Mouse (Mus musculus): ENCODE measurements around the gene Ffar1. TPM values are rescaled to one million over a fixed set of nuclear protein-coding genes. Genes with fewer than 3 reads are reported as not detected.

Ffar1 gene
- polyA plus RNA-seq (2016; fragmentation: Nextera tagmentation; extraction: Ambion mirVana): not detected in 2 replicates

DNA sequence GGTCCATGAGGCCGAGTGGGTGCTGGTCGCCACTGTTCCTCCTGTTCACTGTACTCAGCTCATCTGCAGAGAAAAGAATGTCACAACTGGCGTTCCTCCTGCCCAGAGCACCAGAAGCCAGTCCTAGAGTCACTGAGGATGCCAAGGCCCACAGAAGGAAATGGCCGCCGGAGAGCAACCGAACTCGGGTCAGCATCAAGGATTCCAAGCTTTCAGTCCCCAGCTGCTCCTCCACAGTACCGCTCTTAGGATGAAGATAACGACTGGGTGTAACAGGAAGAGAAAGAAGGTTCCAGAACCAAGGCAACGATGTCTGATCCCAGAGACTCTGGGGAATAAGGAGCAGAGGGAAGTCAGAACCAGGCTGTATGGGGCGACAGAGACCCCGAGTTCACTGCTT, at the start of gene Ffar1:
TSS of gene Ffar1 (minus strand) at position 101 of the 400 bp plus-strand sequence.
- peaks cover 12% of the 10 kb centered on the region; the same call in 1 of the 2 replicates for H3K4me1 ChIP-seq
- H3K4me3 ChIP-seq: no peak within 1 kb of the TSS
- WGBS: 88% methylated on average over 12 of the region's 12 CpGs
- no peaks in the 10 kb centered on the region for H3K9me3 ChIP-seq
- H3K27ac ChIP-seq: no peak within 1 kb of the TSS
- H3K36me3 ChIP-seq (replicated peaks): no peaks in the 10 kb centered on the region
- no peaks in the 10 kb centered on the region for H3K27me3 ChIP-seq (ENCODE audit: poor library complexity, severe bottlenecking)
- no peak for DNase-seq (ENCODE audit: extremely low spot score, low spot score)

DNA sequence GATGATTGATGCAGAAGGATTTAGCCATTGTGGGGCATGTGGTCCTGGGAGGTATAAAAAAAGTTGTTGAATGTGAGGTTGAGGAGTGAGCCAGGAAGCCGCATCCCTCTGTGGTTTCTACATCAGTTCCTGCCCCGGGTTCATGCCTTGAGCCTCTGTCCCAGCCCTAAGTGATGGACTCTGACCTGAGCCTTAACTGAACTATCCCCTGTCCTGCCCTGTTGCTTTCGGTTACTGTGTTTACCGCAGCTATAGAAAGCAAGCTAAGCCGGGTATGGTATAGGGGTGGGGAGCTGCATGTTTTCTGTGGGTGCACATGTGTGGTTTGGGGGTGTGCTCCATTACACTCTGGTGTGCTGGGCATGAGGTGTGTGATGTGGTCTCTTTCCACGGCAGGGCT, 48.4 kb upstream of the Ffar1 start:
- 84% methylated on average over 6 of the region's 6 CpGs for whole genome bisulfite sequencing
- Histone ChIP-seq H3K4me3 (no peak overlapping the region), H3K4me1 (peaks cover 14% of the 10 kb centered on the region), H3K36me3 (replicated peaks) (no peaks in the 10 kb centered on the region), H3K27me3 (ENCODE audit: poor library complexity, severe bottlenecking) (peaks cover 18% of the 10 kb centered on the region; the same call in 1 of the 2 replicates), H3K27ac (no peak overlapping the region), H3K9me3 (no peaks in the 10 kb centered on the region)
- DNase-seq (ENCODE audit: extremely low spot score, low spot score): no peak

DNA sequence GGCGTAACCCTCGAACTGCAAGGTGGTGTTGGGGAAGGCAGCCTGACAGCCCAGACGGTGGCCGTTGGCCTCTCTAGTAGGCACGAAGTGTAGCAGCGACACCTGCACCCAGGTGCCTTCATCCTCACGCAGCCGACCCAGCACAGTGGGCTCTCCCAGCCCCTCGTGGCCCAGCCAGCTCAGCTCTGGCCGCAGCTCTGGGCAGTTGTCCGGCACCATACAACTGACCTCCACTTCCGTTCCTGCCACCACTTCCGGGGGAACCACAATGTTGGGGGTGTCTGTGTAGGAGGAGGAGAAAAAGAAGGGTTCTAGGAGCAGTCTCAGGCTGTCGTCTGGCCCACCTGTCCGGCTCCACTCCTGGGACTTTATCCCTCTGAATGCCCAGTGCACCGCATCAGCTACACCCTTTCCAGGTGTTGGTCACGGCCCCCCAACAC, 47.6 kb upstream of the Ffar1 start:
- H3K36me3 ChIP-seq (replicated peaks): no peaks in the 10 kb centered on the region
- no peak for DNase-seq (ENCODE audit: extremely low spot score, low spot score)
- H3K9me3 ChIP-seq: no peaks in the 10 kb centered on the region
- H3K27me3 ChIP-seq (ENCODE audit: poor library complexity, severe bottlenecking): peaks cover 18% of the 10 kb centered on the region; the same call in 1 of the 2 replicates
- H3K4me3 ChIP-seq: peak overlapping the region; percentile 49
- peaks cover 13% of the 10 kb centered on the region for H3K4me1 ChIP-seq
- no peak overlapping the region for H3K27ac ChIP-seq
- WGBS: 25% methylated on average over 16 of the region's 17 CpGs

- H3K27me3 ChIP-seq (ENCODE audit: poor library complexity, severe bottlenecking): peaks cover 18% of the 10 kb centered on the region; the same call in 1 of the 2 replicates
- H3K36me3 ChIP-seq (replicated peaks): no peaks in the 10 kb centered on the region
- peak; percentile 60 for DNase-seq (ENCODE audit: extremely low spot score, low spot score)
- no peaks in the 10 kb centered on the region for H3K9me3 ChIP-seq
- peaks cover 13% of the 10 kb centered on the region for H3K4me1 ChIP-seq
- H3K27ac ChIP-seq: no peak overlapping the region
- WGBS: under 1% methylated on average over 24 of the region's 26 CpGs
- peak overlapping the region; percentile 49 for H3K4me3 ChIP-seq
Measured at GRCm38 (mm10) chr7:30908277-30908991, 47.1 kb upstream of the Ffar1 start.

- Histone ChIP-seq H3K4me3 (no peak overlapping the region), H3K36me3 (replicated peaks) (no peaks in the 10 kb centered on the region), H3K4me1 (peaks cover 17% of the 10 kb centered on the region), H3K9me3 (no peaks in the 10 kb centered on the region), H3K27me3 (ENCODE audit: poor library complexity, severe bottlenecking) (peaks cover 14% of the 10 kb centered on the region; the same call in 1 of the 2 replicates), H3K27ac (no peak overlapping the region)
- 57% methylated on average over 4 of the region's 4 CpGs for WGBS
- no peak for DNase-seq (ENCODE audit: extremely low spot score, low spot score)
Measured at GRCm38 (mm10) chr7:30904042-30904441, 42.7 kb upstream of the Ffar1 start.

- 92% methylated on average over 3 of the region's 3 CpGs for WGBS
- no peaks in the 10 kb centered on the region for H3K9me3 ChIP-seq
- peaks cover 20% of the 10 kb centered on the region for H3K4me1 ChIP-seq
- no peak overlapping the region for H3K4me3 ChIP-seq
- no peaks in the 10 kb centered on the region for H3K36me3 ChIP-seq (replicated peaks)
- DNase-seq (ENCODE audit: extremely low spot score, low spot score): no peak
- H3K27ac ChIP-seq: no peak overlapping the region
- H3K27me3 ChIP-seq (ENCODE audit: poor library complexity, severe bottlenecking): no peaks in the 10 kb centered on the region
Measured at GRCm38 (mm10) chr7:30895217-30895616, 33.9 kb upstream of the Ffar1 start.

DNA sequence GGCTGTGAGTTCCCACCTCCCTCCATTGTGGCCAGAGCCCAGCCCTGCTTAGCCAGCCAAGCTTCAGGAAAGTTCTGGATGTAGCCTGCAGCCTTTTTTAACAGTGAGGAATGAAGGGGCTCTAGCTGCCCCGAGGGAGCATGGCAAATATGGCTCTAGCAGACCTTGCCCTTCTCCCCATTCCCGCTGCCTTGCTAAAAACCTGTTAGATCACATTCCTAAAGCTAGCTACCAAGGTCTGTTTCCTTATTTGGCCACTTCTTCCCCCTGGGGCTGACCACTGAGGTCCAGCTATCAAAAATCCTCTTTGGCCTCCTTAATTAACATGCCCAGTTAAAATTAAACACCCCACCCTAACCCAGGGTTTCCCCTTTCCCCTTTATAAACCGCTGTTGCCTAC, 31.2 kb upstream of the Ffar1 start:
- DNase-seq (ENCODE audit: extremely low spot score, low spot score): no peak
- Histone ChIP-seq H3K36me3 (replicated peaks) (no peaks in the 10 kb centered on the region), H3K27ac (0 out of 2 replicates have a peak overlapping the region, but pooled peaks have one; percentile 20), H3K4me3 (no peak overlapping the region), H3K27me3 (ENCODE audit: poor library complexity, severe bottlenecking) (no peaks in the 10 kb centered on the region), H3K9me3 (no peaks in the 10 kb centered on the region), H3K4me1 (peaks cover 9% of the 10 kb centered on the region)
- 72% methylated on average over 3 of the region's 3 CpGs for WGBS

GRCm38 (mm10) chr7:30891746-30892145, 30.4 kb upstream of the Ffar1 start:
- H3K27me3 ChIP-seq (ENCODE audit: poor library complexity, severe bottlenecking): no peaks in the 10 kb centered on the region
- no peak for DNase-seq (ENCODE audit: extremely low spot score, low spot score)
- 87% methylated on average over 9 of the region's 9 CpGs for WGBS

DNA sequence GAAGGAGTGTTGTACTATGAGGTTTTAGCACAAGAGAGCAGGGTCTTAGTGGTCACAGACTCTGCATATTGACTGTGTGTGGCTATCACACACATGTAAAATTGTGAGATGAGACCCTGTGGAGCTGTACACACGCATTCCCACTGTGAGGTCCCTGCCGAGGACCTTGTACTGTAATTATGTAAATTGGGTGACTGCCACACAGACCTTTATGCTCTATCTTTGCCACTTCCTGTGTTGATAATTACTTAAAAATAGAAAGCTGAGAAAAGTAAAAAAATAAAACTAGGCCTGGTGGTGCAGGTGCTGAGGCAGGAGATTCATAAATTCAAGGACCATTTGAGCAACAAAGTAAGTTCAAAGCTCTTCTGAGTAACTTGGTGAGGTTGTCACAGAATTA, 29.3 kb upstream of the Ffar1 start:
- no peaks in the 10 kb centered on the region for H3K27me3 ChIP-seq (ENCODE audit: poor library complexity, severe bottlenecking)
- 91% methylated on average over 2 of the region's 2 CpGs for WGBS
- no peaks in the 10 kb centered on the region for H3K36me3 ChIP-seq (replicated peaks)
- H3K4me3 ChIP-seq: no peak overlapping the region
- DNase-seq (ENCODE audit: extremely low spot score, low spot score): no peak
- no peaks in the 10 kb centered on the region for H3K9me3 ChIP-seq
- H3K27ac ChIP-seq: no peak overlapping the region
- peaks cover 9% of the 10 kb centered on the region for H3K4me1 ChIP-seq

More at GRCm38 (mm10) chr7:30891746-30892145, 30.4 kb upstream of the Ffar1 start:
- no peak overlapping the region for H3K4me3 ChIP-seq
- H3K27ac ChIP-seq: no peak overlapping the region
- peaks cover 9% of the 10 kb centered on the region for H3K4me1 ChIP-seq
- no peaks in the 10 kb centered on the region for H3K36me3 ChIP-seq (replicated peaks)
- no peaks in the 10 kb centered on the region for H3K9me3 ChIP-seq

- Histone ChIP-seq H3K4me3 (no peak overlapping the region), H3K27ac (no peak overlapping the region), H3K36me3 (replicated peaks) (no peaks in the 10 kb centered on the region), H3K27me3 (ENCODE audit: poor library complexity, severe bottlenecking) (no peaks in the 10 kb centered on the region), H3K9me3 (no peaks in the 10 kb centered on the region), H3K4me1 (peaks cover 9% of the 10 kb centered on the region)
- 89% methylated on average over 7 of the region's 7 CpGs for WGBS
- DNase-seq (ENCODE audit: extremely low spot score, low spot score): no peak
Measured at GRCm38 (mm10) chr7:30888786-30889185, 27.4 kb upstream of the Ffar1 start.

- H3K9me3 ChIP-seq: peaks cover under 1% of the 10 kb centered on the region; the same call in 1 of the 2 replicates
- no peaks in the 10 kb centered on the region for H3K27me3 ChIP-seq (ENCODE audit: poor library complexity, severe bottlenecking)
- 86% methylated on average over 14 of the region's 14 CpGs for WGBS
- no peak overlapping the region for H3K27ac ChIP-seq
- no peaks in the 10 kb centered on the region for H3K36me3 ChIP-seq (replicated peaks)
- DNase-seq (ENCODE audit: extremely low spot score, low spot score): no peak
- H3K4me1 ChIP-seq: peaks cover 4% of the 10 kb centered on the region
- no peak overlapping the region for H3K4me3 ChIP-seq
Measured at GRCm38 (mm10) chr7:30887568-30888188, 26.3 kb upstream of the Ffar1 start.

DNA sequence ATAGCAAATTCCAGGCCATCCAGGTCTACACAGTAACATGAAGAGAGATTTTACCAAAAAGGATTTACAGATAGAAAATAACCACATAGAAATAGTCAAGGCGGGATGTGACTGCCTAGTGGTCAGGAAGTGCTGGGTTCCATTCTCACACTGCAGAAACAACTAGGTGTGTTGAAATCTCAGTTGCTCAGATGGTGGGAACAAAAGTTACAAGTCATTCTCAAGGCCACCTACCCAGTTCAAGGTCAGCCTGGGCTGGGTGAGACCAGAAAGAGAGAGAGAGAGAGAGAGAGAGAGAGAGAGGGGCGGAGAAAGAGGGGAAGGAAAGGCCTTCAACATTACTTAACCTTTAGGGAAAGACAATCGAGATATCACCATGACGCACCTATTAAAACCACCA, 25.5 kb upstream of the Ffar1 start:
- Histone ChIP-seq H3K36me3 (replicated peaks) (no peaks in the 10 kb centered on the region), H3K4me1 (no peaks in the 10 kb centered on the region), H3K9me3 (peaks cover 5% of the 10 kb centered on the region; the same call in 1 of the 2 replicates), H3K27me3 (ENCODE audit: poor library complexity, severe bottlenecking) (no peaks in the 10 kb centered on the region), H3K27ac (no peak overlapping the region), H3K4me3 (no peak overlapping the region)
- no peak for DNase-seq (ENCODE audit: extremely low spot score, low spot score)
- 81% methylated on average over 4 of the region's 4 CpGs for WGBS

- no peak for DNase-seq (ENCODE audit: extremely low spot score, low spot score)
- no peak overlapping the region for H3K4me3 ChIP-seq
- H3K9me3 ChIP-seq: peaks cover 5% of the 10 kb centered on the region; the same call in 1 of the 2 replicates
- no peaks in the 10 kb centered on the region for H3K36me3 ChIP-seq (replicated peaks)
- H3K27ac ChIP-seq: no peak overlapping the region
- no peaks in the 10 kb centered on the region for H3K4me1 ChIP-seq
- H3K27me3 ChIP-seq (ENCODE audit: poor library complexity, severe bottlenecking): no peaks in the 10 kb centered on the region
Measured at GRCm38 (mm10) chr7:30884047-30884446, 22.7 kb upstream of the Ffar1 start.

All from forebrain, embryonic 10.5 days (tissue).